In genomic region chr10:120428430-120429198, GRCm38 (mm10) we compare ENCODE assay signal across 8 mouse cellular contexts. TPM values are rescaled to one million over a fixed set of nuclear protein-coding genes. Genes with fewer than 3 reads are reported as not detected.
DNase-seq lines count a peak whose midpoint lies in the region; ATAC-seq lines count a peak whose summit lies in the region.

No protein-coding gene starts in this region.

- peak overlapping the region; percentile 15 for H3K4me3 ChIP-seq in heart, embryonic 16.5 days (ENCODE audit: low read length)
- H3K4me3 ChIP-seq in midbrain, embryonic 12.5 days, result no peak overlapping the region

- H3K36me3 ChIP-seq in heart, embryonic 16.5 days (ENCODE audit: control insufficient read depth, insufficient read depth), result no peaks in the 10 kb centered on the region
- H3K36me3 ChIP-seq in midbrain, embryonic 12.5 days, result no peaks in the 10 kb centered on the region

- peak; percentile 95 for DNase-seq in Muller cell, postnatal 12 days (ENCODE audit: inconsistent ontology term)
- DNase-seq in adrenal gland, postnatal 25 days, result peak; percentile 58
- peak; percentile 96 for DNase-seq in fibroblast of lung, adult 2 months (ENCODE audit: low read depth)
- DNase-seq in layer of hippocampus, postnatal 14 days (ENCODE audit: low spot score in 2 of 2), result peak; percentile 8 to 43
- no peak for DNase-seq in T-cell, adult 2 months (ENCODE audit: low spot score)
- no peak for DNase-seq in thymus, postnatal 14 days

- no peaks in the 10 kb centered on the region for H3K9me3 ChIP-seq in heart, embryonic 16.5 days (replicated peaks; ENCODE audit: control insufficient read depth, low read length)
- no peaks in the 10 kb centered on the region for H3K9me3 ChIP-seq in midbrain, embryonic 12.5 days

- peak overlapping the region; percentile 7 for H3K27ac ChIP-seq in heart, embryonic 16.5 days (ENCODE audit: low read length)
- no peak overlapping the region for H3K27ac ChIP-seq in midbrain, embryonic 12.5 days (replicated peaks)

- H3K4me2 ChIP-seq in heart, embryonic 16.5 days (ENCODE audit: low read depth, low read length), result peak overlapping the region; percentile 39
- no peak overlapping the region for H3K4me2 ChIP-seq in midbrain, embryonic 12.5 days (replicated peaks)

- H3K4me1 ChIP-seq in heart, embryonic 16.5 days (ENCODE audit: control insufficient read depth, insufficient read depth, low read length), result peaks cover 27% of the 10 kb centered on the region
- peaks cover 37% of the 10 kb centered on the region for H3K4me1 ChIP-seq in midbrain, embryonic 12.5 days

- WGBS in heart, embryonic 16.5 days, result 63% methylated on average over 33 of the region's 33 CpGs
- 81% methylated on average over 33 of the region's 33 CpGs for WGBS in midbrain, embryonic 12.5 days

- no peak for ATAC-seq in heart, embryonic 16.5 days (replicated peaks; ENCODE audit: extremely low read depth, insufficient read depth, low FRiP score)
- 0 out of 2 replicates have a peak, but pooled peaks have one; percentile 23 for ATAC-seq in midbrain, embryonic 12.5 days (ENCODE audit: low FRiP score, low read depth)

- H3K27me3 ChIP-seq in heart, embryonic 16.5 days (ENCODE audit: control insufficient read depth, insufficient read depth, low read length), result no peaks in the 10 kb centered on the region
- H3K27me3 ChIP-seq in midbrain, embryonic 12.5 days, result no peaks in the 10 kb centered on the region

- peak overlapping the region; percentile 55 for H3K9ac ChIP-seq in heart, embryonic 16.5 days (ENCODE audit: low read length)
- H3K9ac ChIP-seq in midbrain, embryonic 12.5 days (replicated peaks), result no peak overlapping the region

RNA-seq across cellular contexts. Expression of gene Hmga2, which starts 47.7 kb away (rescaled TPM):
- 5.7 and 9.4 TPM in 2 replicates for total RNA-seq in adrenal gland, postnatal 25 days (2021)
- 1.8 and 2.2 TPM in 2 replicates for polyA plus RNA-seq in heart, embryonic 16.5 days (2015; fragmentation: Nextera tagmentation; extraction: Ambion mirVana)
- under 1 TPM; 0.10 to 0.12 TPM for total RNA-seq in layer of hippocampus, postnatal 14 days (2021)
- polyA plus RNA-seq in midbrain, embryonic 12.5 days (2016; fragmentation: Nextera tagmentation; extraction: Ambion mirVana), result 12.4 and 14.4 TPM in 2 replicates

Comparison
In these comparisons a context has a peak if more than half of its experiments do, and no peak if none do; other contexts are left out.
1. DNase-seq: peak in Muller cell, postnatal 12 days (single experiment), adrenal gland, postnatal 25 days (single experiment), fibroblast of lung, adult 2 months (single experiment) and layer of hippocampus, postnatal 14 days (2 of 2); none in T-cell, adult 2 months (single experiment) and thymus, postnatal 14 days (single experiment).